Mouse (Mus musculus): ENCODE measurements around the gene Togaram1.

- TF ChIP-seq FLI1 (IDR thresholded peaks at IDR 0.05; ENCODE audit: low read length) (no peak), GATA1 (IDR thresholded peaks at IDR 0.05; ENCODE audit: borderline replicate concordance, low read length) (no peak)
Observed at GRCm38 (mm10) chr12:64967470-64967869, 1.9 kb downstream of the Togaram1 start.
